Mouse (Mus musculus) kidney, embryonic 14.5 days (tissue): ENCODE measurements around the gene Msh3. TPM values are rescaled to one million over a fixed set of nuclear protein-coding genes. Genes with fewer than 3 reads are reported as not detected.

Experiments
- ATAC-seq: fragments of 200-750 bp; cut with Nextera tagmentation; 2 replicates; pipeline ENCODE4 v1.8.0; 2017; ENCODE audit warnings: moderate number of reproducible peaks, mild to moderate bottlenecking, moderate TSS enrichment, moderate library complexity; ENCODE audit not compliant: low FRiP score, low TSS enrichment
- H3K27ac ChIP-seq: fragments of 300-500 bp; sonication (generic); 2 replicates; pipeline ENCODE4 v1.5.1; 2014; ENCODE audit warnings: low read depth, mild to moderate bottlenecking, low read length, moderate library complexity, mixed read lengths
- H3K27me3 ChIP-seq: fragments of 300-500 bp; sonication (generic); 2 replicates; pipeline ENCODE4 v1.6.1; 2014; ENCODE audit warnings: mild to moderate bottlenecking, low read length; ENCODE audit not compliant: control insufficient read depth, insufficient read depth
- H3K36me3 ChIP-seq: fragments of 300-500 bp; sonication (generic); 2 replicates; pipeline ENCODE4 v1.6.1; 2014; ENCODE audit warnings: low read length, mixed read lengths; ENCODE audit not compliant: control insufficient read depth, insufficient read depth
- H3K4me1 ChIP-seq: fragments of 300-500 bp; sonication (generic); 2 replicates; pipeline ENCODE4 v1.6.1; 2014; ENCODE audit warnings: low read length, mixed read lengths; ENCODE audit not compliant: control insufficient read depth, insufficient read depth
- H3K4me2 ChIP-seq: fragments of 300-500 bp; sonication (generic); replicated peaks from 2 replicates; pipeline ENCODE4 v1.6.1; 2014; ENCODE audit warnings: low read depth, mild to moderate bottlenecking, low read length
- H3K4me3 ChIP-seq: fragments of 300-500 bp; sonication (generic); 2 replicates; pipeline ENCODE4 v1.5.1; 2014; ENCODE audit warnings: mild to moderate bottlenecking, low read length
- H3K9ac ChIP-seq: fragments of 300-500 bp; sonication (generic); 2 replicates; pipeline ENCODE4 v1.6.1; 2014; ENCODE audit warnings: low read depth, mild to moderate bottlenecking, low read length, moderate library complexity
- H3K9me3 ChIP-seq: fragments of 300-500 bp; sonication (generic); 2 replicates; pipeline ENCODE4 v1.6.1; 2016; ENCODE audit warnings: low read length; ENCODE audit not compliant: control insufficient read depth
- WGBS: fragments of 180-500 bp; shearing (Covaris S2); extraction: QIAGEN DNeasy Blood & Tissue Kit; methylation state at CpG from one replicate; pipeline ENCODE4 v1.1.7; 2014; 5-methylcytosine and 5-hydroxymethylcytosine counted together
- polyA plus RNA-seq: library from polyadenylated mRNA; unstranded; fragments of >200 nt; fragmentation: Nextera tagmentation; extraction: Ambion mirVana; gene quantifications from 2 replicates; pipeline ENCODE4 v1.2.1, GENCODE M21; 2014

Gene Msh3
- polyA plus RNA-seq, 1 experiment from 2014 or later: 42.3 TPM

DNA sequence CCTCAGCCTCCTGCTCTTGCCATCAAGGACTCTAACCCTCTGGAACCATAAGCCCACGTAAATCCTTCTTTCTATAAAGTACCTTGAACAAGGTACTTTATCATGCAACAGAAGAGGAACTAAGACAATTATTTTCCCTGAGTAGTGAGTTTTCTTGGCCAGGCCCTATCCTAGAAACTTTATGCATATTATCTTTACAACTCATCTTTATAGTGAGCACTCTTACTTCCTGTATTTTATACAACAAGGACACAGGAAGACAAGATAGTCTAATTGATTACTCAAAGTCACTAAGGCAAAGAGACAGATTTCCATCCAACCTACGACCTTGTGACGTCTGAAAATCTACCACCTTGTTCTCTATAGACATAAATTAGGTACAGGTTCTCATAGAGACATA, 15.0 kb downstream of the Msh3 start:
- WGBS: 83% methylated on average over 3 of the region's 3 CpGs
- ATAC-seq: no peak

DNA sequence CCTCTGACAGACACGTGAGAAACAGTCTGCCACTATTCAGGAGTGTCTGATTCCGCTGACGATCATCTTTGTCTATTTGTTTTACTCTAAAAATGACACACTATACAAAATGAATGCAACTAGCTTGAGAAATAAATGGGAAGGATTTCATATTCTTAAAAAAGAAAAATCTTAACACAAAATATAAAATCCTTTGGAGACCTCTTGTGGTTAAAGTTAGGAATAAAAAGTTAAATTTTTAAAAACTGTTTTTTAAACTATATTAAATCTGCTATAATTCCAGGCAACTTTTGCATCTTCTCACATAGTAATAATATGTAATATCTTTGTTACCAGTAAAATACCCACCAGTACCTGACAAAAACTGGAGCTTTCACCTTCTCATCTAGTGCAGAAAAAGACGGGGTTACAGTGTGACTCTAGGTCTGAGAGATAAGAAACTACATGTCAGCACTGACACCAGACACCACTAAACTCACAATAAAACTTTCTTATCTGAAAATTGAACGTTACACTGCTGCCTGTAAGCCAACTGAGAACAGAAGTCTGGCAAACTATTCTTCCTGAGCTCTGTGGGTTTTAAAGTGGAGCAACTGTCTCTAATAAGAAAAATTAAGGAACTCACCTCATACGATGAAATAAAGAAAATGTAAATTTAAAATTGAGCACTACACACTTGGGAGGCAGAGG, 16.9 kb downstream of the Msh3 start:
- H3K36me3 ChIP-seq: peaks cover 20% of the 10 kb centered on the region
- no peak for ATAC-seq
- no peaks in the 10 kb centered on the region for H3K4me1 ChIP-seq
- H3K27me3 ChIP-seq: no peaks in the 10 kb centered on the region
- no peaks in the 10 kb centered on the region for H3K9me3 ChIP-seq
- H3K4me2 ChIP-seq: no peak overlapping the region
- 79% methylated on average over 6 of the region's 6 CpGs for WGBS
- no peak overlapping the region for H3K27ac ChIP-seq
- H3K4me3 ChIP-seq: no peak overlapping the region
- H3K9ac ChIP-seq: no peak overlapping the region

More for the DNA sequence above, 15.0 kb downstream of the Msh3 start:
- no peak overlapping the region for H3K27ac ChIP-seq
- H3K36me3 ChIP-seq: peaks cover 35% of the 10 kb centered on the region
- no peak overlapping the region for H3K4me2 ChIP-seq
- no peak overlapping the region for H3K4me3 ChIP-seq
- no peaks in the 10 kb centered on the region for H3K27me3 ChIP-seq
- no peak overlapping the region for H3K9ac ChIP-seq
- no peaks in the 10 kb centered on the region for H3K9me3 ChIP-seq
- H3K4me1 ChIP-seq: no peaks in the 10 kb centered on the region

DNA sequence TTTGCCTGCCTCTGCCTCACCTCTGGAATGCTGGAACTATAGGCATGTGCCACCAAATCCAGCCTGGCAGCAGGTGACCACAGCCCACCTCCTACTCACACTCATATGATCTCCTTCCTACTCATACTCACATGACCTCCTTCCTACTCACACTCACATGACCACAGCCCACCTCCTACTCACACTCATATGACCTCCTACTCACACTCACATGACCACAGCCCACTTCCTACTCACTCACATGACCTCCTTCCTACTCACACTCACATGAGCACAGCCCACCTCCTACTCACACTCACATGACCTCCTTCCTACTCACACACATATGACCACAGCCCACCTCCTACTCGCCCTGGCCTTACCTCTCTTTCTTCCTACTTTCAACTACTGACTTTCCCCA, 17.9 kb downstream of the Msh3 start:
- no peak overlapping the region for H3K27ac ChIP-seq
- 95% methylated on average over 1 of the region's 1 CpGs for WGBS
- H3K36me3 ChIP-seq: peaks cover 13% of the 10 kb centered on the region; the same call in 1 of the 2 replicates
- ATAC-seq: no peak
- no peaks in the 10 kb centered on the region for H3K27me3 ChIP-seq
- no peaks in the 10 kb centered on the region for H3K9me3 ChIP-seq
- no peak overlapping the region for H3K4me2 ChIP-seq
- H3K4me1 ChIP-seq: no peaks in the 10 kb centered on the region
- H3K4me3 ChIP-seq: no peak overlapping the region
- no peak overlapping the region for H3K9ac ChIP-seq

DNA sequence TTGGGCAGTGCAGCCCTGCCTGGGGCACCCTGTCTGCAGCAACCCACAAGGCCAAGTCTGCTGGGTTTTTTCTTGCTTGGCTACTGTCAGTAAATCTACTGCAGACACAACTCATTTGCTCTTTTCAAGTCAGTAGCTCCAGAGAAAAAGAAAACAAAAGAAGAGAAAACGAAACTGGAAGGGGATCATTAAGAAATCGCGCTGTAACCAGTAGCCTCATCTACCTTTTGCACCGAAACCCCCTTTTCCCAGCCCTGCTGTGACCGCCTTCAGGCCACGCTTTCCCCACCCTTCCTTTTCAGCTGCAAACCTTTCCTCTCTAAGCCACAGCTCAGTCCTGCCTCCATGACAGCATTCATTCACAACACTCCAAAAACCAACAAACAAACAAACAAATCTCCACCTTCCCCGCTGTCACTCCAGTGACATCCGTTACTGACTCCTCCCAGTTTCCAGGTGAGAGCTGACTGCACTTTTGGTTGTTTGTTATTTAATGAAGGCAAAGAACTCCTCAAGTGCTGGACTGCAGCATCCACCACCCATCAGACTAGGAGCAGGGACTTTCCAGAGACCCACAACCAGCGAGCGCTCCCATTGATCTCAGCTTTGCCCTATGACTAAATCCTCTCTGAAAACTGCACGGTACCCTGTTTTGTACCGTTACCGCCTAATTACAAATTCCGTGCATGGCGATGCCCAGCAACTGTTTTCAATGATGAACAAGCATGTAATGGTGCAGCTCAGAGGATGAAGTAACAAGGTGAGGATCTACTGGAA, 22.5 kb downstream of the Msh3 start:
- 85% methylated on average over 15 of the region's 15 CpGs for WGBS
- H3K4me1 ChIP-seq: no peaks in the 10 kb centered on the region
- ATAC-seq: no peak

DNA sequence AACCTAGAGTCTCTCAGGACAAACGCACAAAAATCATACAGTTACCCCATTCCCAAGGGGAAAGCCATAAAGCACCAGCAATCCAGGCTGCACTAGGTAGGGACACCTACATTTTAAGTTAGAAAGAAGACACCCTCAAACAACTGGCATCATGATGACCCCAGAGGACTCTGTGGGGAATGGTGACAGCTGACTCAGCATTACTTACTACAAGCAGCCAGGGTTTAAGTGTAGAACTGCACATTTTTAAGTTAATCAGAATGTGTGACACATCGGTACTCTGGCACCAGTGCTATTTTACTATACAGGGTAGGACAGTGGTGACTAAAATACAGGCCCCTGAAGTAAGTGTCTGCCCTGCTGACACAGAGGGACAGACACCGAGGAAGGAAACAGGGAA, 24.2 kb downstream of the Msh3 start:
- Histone ChIP-seq H3K4me3 (no peak overlapping the region), H3K27me3 (no peaks in the 10 kb centered on the region)

More for the DNA sequence above, 22.5 kb downstream of the Msh3 start:
- H3K9me3 ChIP-seq: no peaks in the 10 kb centered on the region
- H3K27me3 ChIP-seq: no peaks in the 10 kb centered on the region
- H3K9ac ChIP-seq: no peak overlapping the region
- H3K27ac ChIP-seq: no peak overlapping the region
- H3K4me2 ChIP-seq: no peak overlapping the region
- H3K36me3 ChIP-seq: peaks cover 15% of the 10 kb centered on the region; the same call in 1 of the 2 replicates
- H3K4me3 ChIP-seq: no peak overlapping the region

DNA sequence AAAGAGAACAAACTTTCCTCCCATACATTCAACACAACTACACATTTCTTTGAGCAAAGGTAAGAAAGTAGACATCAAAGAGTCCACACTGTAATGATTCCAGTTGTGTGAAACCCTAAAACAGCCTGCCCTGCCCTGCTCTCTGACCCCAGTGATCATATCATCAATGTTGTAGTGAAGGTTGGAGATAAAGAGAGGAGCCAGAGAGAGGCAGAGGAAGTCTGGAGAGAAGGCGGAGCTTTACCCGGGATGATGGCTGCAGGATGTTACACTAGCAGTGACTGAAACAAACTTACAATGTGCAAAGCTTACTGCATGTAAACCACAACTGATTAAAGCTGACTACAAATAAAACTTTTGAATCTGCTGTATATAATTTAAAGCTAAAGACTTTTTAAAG, 26.8 kb downstream of the Msh3 start:
- H3K27me3 ChIP-seq: no peaks in the 10 kb centered on the region
- no peak overlapping the region for H3K4me3 ChIP-seq
- H3K9me3 ChIP-seq: no peaks in the 10 kb centered on the region
- H3K4me2 ChIP-seq: no peak overlapping the region
- H3K4me1 ChIP-seq: no peaks in the 10 kb centered on the region
- peaks cover 16% of the 10 kb centered on the region; the same call in 1 of the 2 replicates for H3K36me3 ChIP-seq
- H3K27ac ChIP-seq: no peak overlapping the region
- H3K9ac ChIP-seq: no peak overlapping the region
- WGBS: 90% methylated on average over 2 of the region's 2 CpGs
- no peak for ATAC-seq

More for the DNA sequence above, 24.2 kb downstream of the Msh3 start:
- Histone ChIP-seq H3K9ac (no peak overlapping the region), H3K4me2 (no peak overlapping the region), H3K4me1 (no peaks in the 10 kb centered on the region), H3K9me3 (no peaks in the 10 kb centered on the region), H3K36me3 (peaks cover 15% of the 10 kb centered on the region; the same call in 1 of the 2 replicates), H3K27ac (no peak overlapping the region)
- 97% methylated on average over 3 of the region's 3 CpGs for whole genome bisulfite sequencing
- no peak for ATAC-seq

DNA sequence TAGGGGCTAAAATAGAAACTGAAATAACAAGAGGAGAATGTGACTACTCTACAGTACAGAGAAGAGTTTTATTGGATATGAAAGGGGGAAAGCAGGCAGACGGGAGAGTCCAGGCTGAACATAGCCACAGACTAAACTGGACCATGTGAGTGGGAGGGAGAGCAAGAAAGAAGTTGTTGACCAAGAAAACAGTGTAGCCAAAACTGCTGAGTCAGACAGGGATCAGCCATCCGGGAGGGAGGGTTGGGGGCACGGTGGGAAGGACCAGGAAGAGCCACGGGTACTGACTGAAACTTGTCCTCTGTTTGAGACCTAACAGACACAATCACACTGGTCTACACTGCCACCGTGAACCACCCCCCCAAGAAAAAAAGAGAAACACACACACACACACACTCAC, 28.8 kb downstream of the Msh3 start:
- H3K27me3 ChIP-seq: no peaks in the 10 kb centered on the region
- no peak overlapping the region for H3K4me3 ChIP-seq

DNA sequence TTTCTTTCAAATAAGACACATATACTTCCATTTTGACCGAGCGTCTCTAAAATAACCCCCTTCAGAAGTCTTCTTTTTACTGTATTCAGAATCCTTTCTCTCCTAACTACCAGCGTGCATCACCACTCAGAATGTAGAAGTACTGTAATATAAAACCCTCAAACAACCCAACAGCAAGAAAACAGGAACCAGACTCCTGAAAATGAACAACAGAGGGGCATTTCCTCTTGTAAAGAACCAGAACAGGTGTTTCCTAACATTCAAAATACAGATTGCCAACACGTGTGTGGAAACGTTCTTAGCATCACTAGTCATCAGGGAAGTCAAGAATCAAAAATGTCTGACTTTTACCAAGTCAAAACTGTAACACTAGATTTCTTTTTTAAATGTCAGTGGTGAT, 34.0 kb downstream of the Msh3 start:
- Histone ChIP-seq H3K27me3 (no peaks in the 10 kb centered on the region), H3K4me2 (no peak overlapping the region), H3K9ac (no peak overlapping the region), H3K4me1 (no peaks in the 10 kb centered on the region), H3K27ac (no peak overlapping the region), H3K4me3 (no peak overlapping the region), H3K9me3 (no peaks in the 10 kb centered on the region), H3K36me3 (peaks cover 14% of the 10 kb centered on the region; the same call in 1 of the 2 replicates)
- 83% methylated on average over 5 of the region's 5 CpGs for WGBS
- ATAC-seq: no peak

More for the DNA sequence above, 28.8 kb downstream of the Msh3 start:
- H3K36me3 ChIP-seq: peaks cover 18% of the 10 kb centered on the region; the same call in 1 of the 2 replicates
- 50% methylated on average over 5 of the region's 5 CpGs for WGBS
- no peaks in the 10 kb centered on the region for H3K9me3 ChIP-seq
- H3K4me2 ChIP-seq: no peak overlapping the region
- peak; percentile 49; the same call in 1 of the 2 replicates for ATAC-seq
- H3K27ac ChIP-seq: no peak overlapping the region
- H3K9ac ChIP-seq: no peak overlapping the region
- no peaks in the 10 kb centered on the region for H3K4me1 ChIP-seq

DNA sequence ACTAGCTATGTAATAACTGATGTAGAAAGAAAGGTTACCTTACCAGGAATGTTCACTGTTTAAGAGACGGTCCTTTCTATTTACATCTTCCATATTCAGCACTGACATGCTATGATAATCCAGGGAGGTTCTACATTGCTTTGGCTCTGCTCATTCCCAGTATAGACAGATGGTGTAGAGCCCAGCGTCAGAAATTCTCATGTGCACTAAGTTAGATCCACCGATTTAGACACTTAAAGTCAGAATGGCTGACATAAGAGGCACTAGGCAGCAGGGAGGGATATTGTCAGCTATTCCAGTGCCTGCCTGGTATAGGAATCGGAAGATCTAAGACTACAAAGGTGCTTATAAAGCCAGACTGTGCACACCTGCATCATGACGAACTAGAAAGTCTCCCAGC, 40.2 kb downstream of the Msh3 start:
- Histone ChIP-seq H3K9me3 (no peaks in the 10 kb centered on the region), H3K27ac (no peak overlapping the region), H3K27me3 (no peaks in the 10 kb centered on the region), H3K4me1 (no peaks in the 10 kb centered on the region), H3K9ac (no peak overlapping the region), H3K36me3 (peaks cover 11% of the 10 kb centered on the region; the same call in 1 of the 2 replicates), H3K4me2 (no peak overlapping the region), H3K4me3 (no peak overlapping the region)
- 88% methylated on average over 5 of the region's 5 CpGs for WGBS
- ATAC-seq: no peak
